Mouse (Mus musculus) layer of hippocampus, adult 18-20 months (tissue): Measurements from ENCODE around the gene Gjc1. TPM values are rescaled to one million over a fixed set of nuclear protein-coding genes. Genes with fewer than 3 reads are reported as not detected.

ENCODE experiments used
- total RNA-seq, 2 experiments: library from RNA; stranded (reverse); gene quantifications; 2 replicates each; pipeline ENCODE4 v1.2.3; 2021

Gjc1 gene
- total RNA-seq, 2 experiments from 2014 or later: 3.0 to 3.8 TPM

Other genes starting within 250 kb of the Gjc1 start
- gene Gm11627, start 240.2 kb downstream of the Gjc1 start, total RNA-seq: 1 to 10 TPM; 2.5 to 3.8 TPM
- 1 to 10 TPM; 7.3 to 7.5 TPM for gene Fzd2, start 215.3 kb downstream of the Gjc1 start, total RNA-seq
- gene Meioc, start 156.0 kb downstream of the Gjc1 start, total RNA-seq: not detected
- gene Ccdc43, start 121.9 kb downstream of the Gjc1 start, total RNA-seq: 10 to 100 TPM; 30.4 to 31.9 TPM
- gene Adam11, start 58.3 kb downstream of the Gjc1 start, total RNA-seq: 100 to 1,000 TPM; 166 to 185 TPM
- 1 to 10 TPM; 4.0 to 4.8 TPM for gene Higd1b, start 16.1 kb upstream of the Gjc1 start, total RNA-seq
- 100 to 1,000 TPM; 123 to 126 TPM for gene Eftud2, start 61.3 kb upstream of the Gjc1 start, total RNA-seq
- 1 to 10 TPM; 1.5 to 2.2 TPM for gene Ccdc103, start 61.5 kb upstream of the Gjc1 start, total RNA-seq
- gene Fam187a, start 65.5 kb upstream of the Gjc1 start, total RNA-seq: under 1 TPM in 1 of 2 experiments, not detected in 1; 0.27 TPM
- 100 to 1,000 TPM; 441 to 481 TPM for gene Gfap, start 81.2 kb upstream of the Gjc1 start, total RNA-seq
- not detected for gene Kif18b, start 105.4 kb upstream of the Gjc1 start, total RNA-seq
- gene C1ql1, start 127.0 kb upstream of the Gjc1 start, total RNA-seq: 10 to 100 TPM; 17.3 to 20.4 TPM
- 100 to 1,000 TPM; 166 to 172 TPM for gene Nmt1, start 208.5 kb upstream of the Gjc1 start, total RNA-seq
- gene Dcakd, start 208.6 kb upstream of the Gjc1 start, total RNA-seq: 10 to 100 TPM; 68.9 to 69.0 TPM